Mouse (Mus musculus) lung, embryonic 16.5 days (tissue): Measurements from ENCODE around the gene Clip2. TPM values are rescaled to one million over a fixed set of nuclear protein-coding genes. Genes with fewer than 3 reads are reported as not detected.

Experiments used
- ATAC-seq: fragments of 200-750 bp; cut with Nextera tagmentation; 2 replicates; pipeline ENCODE4 v1.8.0; 2017; ENCODE audit warnings: low read depth, mild to moderate bottlenecking, moderate library complexity
- H3K27ac ChIP-seq: fragments of 300-500 bp; sonication (generic); 2 replicates; pipeline ENCODE4 v1.5.1; 2014; ENCODE audit warnings: mild to moderate bottlenecking, control low read depth, low read length
- H3K27me3 ChIP-seq: fragments of 300-500 bp; sonication (generic); 2 replicates; pipeline ENCODE4 v1.6.1; 2014; ENCODE audit warnings: low read depth, low read length, mixed read lengths; ENCODE audit not compliant: control insufficient read depth, insufficient read depth
- H3K36me3 ChIP-seq: fragments of 300-500 bp; sonication (generic); 2 replicates; pipeline ENCODE4 v1.6.1; 2014; ENCODE audit warnings: low read length; ENCODE audit not compliant: control insufficient read depth, insufficient read depth
- H3K4me1 ChIP-seq: fragments of 300-500 bp; sonication (generic); replicated peaks from 2 replicates; pipeline ENCODE4 v1.6.1; 2014; ENCODE audit warnings: low read length, mixed read lengths; ENCODE audit not compliant: control insufficient read depth, insufficient read depth
- H3K4me2 ChIP-seq: fragments of 300-500 bp; sonication (generic); 2 replicates; pipeline ENCODE4 v1.6.1; 2014; ENCODE audit warnings: low read depth, low read length, control low read depth
- H3K4me3 ChIP-seq: fragments of 300-500 bp; sonication (generic); 2 replicates; pipeline ENCODE4 v1.5.1; 2014; ENCODE audit warnings: mild to moderate bottlenecking, low read length, control low read depth
- H3K9ac ChIP-seq: fragments of 300-500 bp; sonication (generic); 2 replicates; pipeline ENCODE4 v1.6.1; 2014; ENCODE audit warnings: low read length, control low read depth
- H3K9me3 ChIP-seq: fragments of 300-500 bp; sonication (generic); 2 replicates; pipeline ENCODE4 v1.6.1; 2016; ENCODE audit warnings: low read length; ENCODE audit not compliant: control insufficient read depth
- WGBS: fragments of 180-500 bp; shearing (Covaris S2); extraction: QIAGEN DNeasy Blood & Tissue Kit; methylation state at CpG from one replicate; pipeline ENCODE4 v1.1.7; 2014; 5-methylcytosine and 5-hydroxymethylcytosine counted together
- microRNA-seq: library from miRNA; unstranded; fragments of <30 nt; microRNA quantifications from one replicate; pipeline ENCODE4, GENCODE M21; 2016
- polyA plus RNA-seq: library from polyadenylated mRNA; unstranded; fragments of >200 nt; fragmentation: Nextera tagmentation; extraction: Ambion mirVana; gene quantifications from 2 replicates; pipeline ENCODE4 v1.2.1, GENCODE M21; 2015

The Clip2 gene
- polyA plus RNA-seq, 1 experiment from 2014 or later = 4.7 TPM

DNA sequence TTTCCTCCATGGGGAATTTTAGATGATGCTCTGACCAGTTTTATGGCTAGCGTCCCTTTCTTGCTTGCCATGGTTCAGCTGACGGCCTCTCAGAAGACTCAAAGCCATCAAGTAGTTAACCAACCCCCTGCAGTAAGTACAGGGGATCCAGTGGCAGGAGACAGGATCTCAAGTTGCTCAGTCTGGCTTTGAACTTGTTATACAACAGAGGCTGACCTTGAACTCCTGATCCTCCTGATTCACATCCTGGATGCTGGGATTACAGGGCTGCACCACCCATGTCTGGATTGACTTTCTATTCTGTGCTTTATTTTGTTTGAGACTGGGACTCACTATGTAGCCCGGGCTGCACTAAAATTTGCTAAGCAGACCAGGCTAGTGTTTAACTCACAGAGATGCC, 110.2 kb downstream of the Clip2 start:
- no peak for ATAC-seq
- peaks cover 45% of the 10 kb centered on the region for H3K4me1 ChIP-seq
- H3K4me2 ChIP-seq = no peak overlapping the region
- 86% methylated on average over 3 of the region's 3 CpGs for WGBS
- H3K9ac ChIP-seq = no peak overlapping the region
- H3K36me3 ChIP-seq = no peaks in the 10 kb centered on the region
- no peak overlapping the region for H3K4me3 ChIP-seq
- no peak overlapping the region for H3K27ac ChIP-seq
- no peaks in the 10 kb centered on the region for H3K27me3 ChIP-seq
- 0 out of 2 replicates have a peak, but pooled peaks cover 4% of the 10 kb centered on the region for H3K9me3 ChIP-seq

DNA sequence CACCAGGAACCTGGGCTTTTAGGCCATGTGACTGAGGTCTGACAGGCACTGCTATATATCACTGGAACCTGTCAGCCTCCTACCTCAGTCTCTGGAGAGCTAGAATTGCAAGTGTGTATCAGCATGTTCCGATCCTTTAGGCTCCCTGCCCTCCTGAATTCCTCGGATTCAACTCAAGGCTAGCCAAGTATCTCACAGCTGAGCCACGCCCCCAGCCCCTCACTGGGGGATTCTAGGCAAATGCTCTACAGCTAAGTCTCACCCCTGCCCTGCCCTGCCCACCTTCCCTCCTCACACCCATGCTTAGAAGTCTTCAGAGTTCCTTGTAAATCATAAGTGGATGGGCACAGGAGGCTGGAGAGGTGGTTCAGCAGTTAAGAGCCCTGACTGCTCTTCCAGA, 111.1 kb downstream of the Clip2 start:
- no peak overlapping the region for H3K4me2 ChIP-seq
- 64% methylated on average over 3 of the region's 3 CpGs for WGBS
- H3K9ac ChIP-seq = no peak overlapping the region

DNA sequence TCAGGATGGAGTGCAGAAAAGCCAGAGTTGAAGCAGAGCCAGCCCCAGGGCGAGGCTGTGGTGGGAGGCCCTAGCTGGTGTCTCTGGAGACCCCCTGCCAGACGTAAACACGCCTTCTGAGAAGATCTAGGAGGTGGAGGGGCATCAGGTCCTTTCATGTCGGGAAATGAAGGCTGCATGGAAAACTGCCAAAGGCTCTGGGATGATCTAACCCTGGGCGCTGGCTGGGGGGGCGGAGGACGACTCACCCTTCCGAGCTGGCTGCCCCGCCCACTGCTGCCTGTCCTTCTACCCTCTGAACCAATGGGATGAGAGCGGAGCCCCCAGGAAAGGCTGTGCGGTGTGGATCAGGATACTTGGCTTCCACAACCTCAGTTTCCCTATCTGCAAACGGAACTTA, 112.1 kb downstream of the Clip2 start:
- Histone ChIP-seq H3K36me3 (no peaks in the 10 kb centered on the region), H3K27ac (peak overlapping the region; percentile 18), H3K4me2 (no peak overlapping the region), H3K4me1 (peaks cover 43% of the 10 kb centered on the region), H3K9ac (no peak overlapping the region), H3K27me3 (no peaks in the 10 kb centered on the region), H3K9me3 (0 out of 2 replicates have a peak, but pooled peaks cover 4% of the 10 kb centered on the region), H3K4me3 (no peak overlapping the region)
- ATAC-seq = peak; percentile 56
- 53% methylated on average over 12 of the region's 12 CpGs for WGBS

More for the DNA sequence above, 111.1 kb downstream of the Clip2 start:
- no peak for ATAC-seq
- no peak overlapping the region for H3K4me3 ChIP-seq
- no peaks in the 10 kb centered on the region for H3K27me3 ChIP-seq
- peaks cover 49% of the 10 kb centered on the region for H3K4me1 ChIP-seq
- no peak overlapping the region for H3K27ac ChIP-seq
- H3K9me3 ChIP-seq = 0 out of 2 replicates have a peak, but pooled peaks cover 4% of the 10 kb centered on the region
- H3K36me3 ChIP-seq = no peaks in the 10 kb centered on the region

DNA sequence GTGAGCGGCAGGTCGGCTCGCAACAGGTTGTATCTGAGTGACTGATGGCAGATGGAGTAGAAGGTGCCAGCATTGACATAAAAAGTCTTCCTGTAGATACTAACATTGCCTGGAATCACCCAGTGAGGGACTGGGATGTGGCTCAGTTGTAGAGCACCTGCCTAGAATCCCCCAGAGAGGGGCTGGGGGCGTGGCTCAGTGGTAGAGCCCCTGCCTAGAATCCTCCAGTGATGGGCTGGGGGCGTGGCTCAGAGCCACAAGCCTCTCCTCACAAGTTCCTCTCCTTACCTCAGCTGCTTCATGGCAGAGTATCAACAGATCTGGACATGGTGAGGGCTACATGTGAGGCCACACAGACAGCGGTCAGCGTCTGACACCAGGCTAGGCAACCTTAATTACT, 112.8 kb downstream of the Clip2 start:
- WGBS = 89% methylated on average over 7 of the region's 7 CpGs
- ATAC-seq = no peak
- Histone ChIP-seq H3K9ac (no peak overlapping the region), H3K36me3 (no peaks in the 10 kb centered on the region), H3K27me3 (no peaks in the 10 kb centered on the region), H3K9me3 (0 out of 2 replicates have a peak, but pooled peaks cover 4% of the 10 kb centered on the region), H3K4me1 (peaks cover 38% of the 10 kb centered on the region), H3K27ac (peak overlapping the region; percentile 18), H3K4me2 (no peak overlapping the region), H3K4me3 (no peak overlapping the region)

Small RNA genes lying within 50 kb of the gene (microRNA-seq; reads per million reads assigned to microRNA genes)
- gene Gm26340 (not detected), gene Mir7228 (not detected)

Other genes with a start within 250 kb of the Clip2 start
- gene Gtf2i, start 237.7 kb downstream of the Clip2 start, polyA plus RNA-seq = 165 and 170 TPM in 2 replicates
- 58.8 and 67.5 TPM in 2 replicates for gene Gtf2ird1, start 95.7 kb downstream of the Clip2 start, polyA plus RNA-seq
- 0.20 and 0.23 TPM in 2 replicates for gene Syna, start 7.7 kb upstream of the Clip2 start, polyA plus RNA-seq
- 255 and 270 TPM in 2 replicates for gene Rfc2, start 28.9 kb upstream of the Clip2 start, polyA plus RNA-seq
- 1.8 and 3.3 TPM in 2 replicates for gene Lat2, start 62.6 kb upstream of the Clip2 start, polyA plus RNA-seq
- 493 and 502 TPM in 2 replicates for gene Eif4h, start 87.1 kb upstream of the Clip2 start, polyA plus RNA-seq
- gene Limk1, start 136.2 kb upstream of the Clip2 start, polyA plus RNA-seq = 8.3 and 9.1 TPM in 2 replicates
- 570 and 624 TPM in 2 replicates for gene Eln, start 194.9 kb upstream of the Clip2 start, polyA plus RNA-seq